Mouse (Mus musculus): Measurements from ENCODE around the gene Cyp2d26.

The Cyp2d26 gene

GRCm38 (mm10) chr15:82763631-82764420, 30.3 kb downstream of the Cyp2d26 start, which contains the start of gene Cyp2d40:
TSS of gene Cyp2d40 (minus strand) at chr15:82764183.
- DNase-seq (ENCODE audit: low spot score) = no peak

- no peak for DNase-seq (ENCODE audit: low spot score)
Observed at GRCm38 (mm10) chr15:82748141-82748540, 46.0 kb downstream of the Cyp2d26 start.

- no peak for DNase-seq (ENCODE audit: low spot score)
Observed at GRCm38 (mm10) chr15:82747516-82747915, 46.6 kb downstream of the Cyp2d26 start.
